Mouse (Mus musculus) lung, postnatal 0 days (tissue): ENCODE results near the gene Tekt1.

Experiments used
- CTCF ChIP-seq: IDR thresholded peaks from 2 replicates; pipeline ENCODE4 v1.5.1; 2016; ENCODE audit warnings: antibody characterized with exemption, mild to moderate bottlenecking
- EP300 ChIP-seq: IDR thresholded peaks from 2 replicates; pipeline ENCODE4 v1.6.1; 2016; ENCODE audit warnings: antibody characterized with exemption, mild to moderate bottlenecking, control low read depth

GRCm38 (mm10) chr11:72342549-72343237, 19.5 kb downstream of the Tekt1 start:
- peak; percentile 82 for TF ChIP-seq CTCF
- no peak for TF ChIP-seq EP300
